19 mouse cellular contexts compared by ENCODE assay signal in genomic region chr8:77670612-77671363, GRCm38 (mm10). TPM values are rescaled to one million over a fixed set of nuclear protein-coding genes. Genes with fewer than 3 reads are reported as not detected.
A peak's percentile ranks its signal among the peaks of the same experiment; 100 is the strongest.
DNase-seq lines count a peak whose midpoint lies in the region; ATAC-seq lines count a peak whose summit lies in the region.
"Had no signal": no experiment of that assay in that cellular context is flagged by ENCODE, and none has a peak within 500 bp of the region (broad histone marks: within the 10 kb centered on the region; RNA-seq: fewer than 3 reads in every experiment).

No protein-coding gene starts in this region.

- WGBS in forebrain, embryonic 10.5 days = 94% methylated on average over 4 of the region's 4 CpGs
- 90% methylated on average over 4 of the region's 4 CpGs for WGBS in forebrain, embryonic 11.5 days
- 60% methylated on average over 4 of the region's 4 CpGs for WGBS in heart, embryonic 14.5 days
- WGBS in forebrain, embryonic 14.5 days = 85% methylated on average over 4 of the region's 4 CpGs
- WGBS in limb, embryonic 13.5 days = 57% methylated on average over 4 of the region's 4 CpGs

- no peak overlapping the region for H3K4me2 ChIP-seq in forebrain, embryonic 11.5 days (ENCODE audit: low read depth, low read length, severe bottlenecking)
- peak overlapping the region; percentile 6; the same call in 1 of the 2 replicates for H3K4me2 ChIP-seq in heart, embryonic 14.5 days (ENCODE audit: low read length)
- no peak overlapping the region for H3K4me2 ChIP-seq in forebrain, embryonic 14.5 days (ENCODE audit: low read length)
- no peak overlapping the region for H3K4me2 ChIP-seq in limb, embryonic 13.5 days (replicated peaks)
- H3K4me2 ChIP-seq: hindbrain, embryonic 14.5 days; neural tube, embryonic 15.5 days had no signal

- peak overlapping the region; percentile 70; the same call in 1 of the 2 replicates for H3K27ac ChIP-seq in forebrain, embryonic 10.5 days
- no peak overlapping the region for H3K27ac ChIP-seq in forebrain, embryonic 11.5 days (ENCODE audit: low read depth, low read length)
- H3K27ac ChIP-seq in heart, embryonic 14.5 days (replicated peaks in 1 of 2; ENCODE audit: control insufficient read depth in 1 of 2, insufficient read depth in 1 of 2, low read depth in 2 of 2, low read length in 2 of 2) = peak overlapping the region; percentile 58 to 74
- no peak overlapping the region for H3K27ac ChIP-seq in forebrain, embryonic 14.5 days (ENCODE audit: low read depth, low read length)
- peak overlapping the region; percentile 22; the same call in 1 of the 2 replicates for H3K27ac ChIP-seq in limb, embryonic 13.5 days
- H3K27ac ChIP-seq: hindbrain, embryonic 14.5 days; neural tube, embryonic 15.5 days had no signal

- H3K4me3 ChIP-seq in forebrain, embryonic 10.5 days = no peak overlapping the region
- no peak overlapping the region for H3K4me3 ChIP-seq in forebrain, embryonic 11.5 days (ENCODE audit: low read depth, low read length)
- H3K4me3 ChIP-seq in heart, embryonic 14.5 days (ENCODE audit: control insufficient read depth in 1 of 2, insufficient read depth in 1 of 2, low read depth in 1 of 2, low read length in 2 of 2) = no peak overlapping the region
- no peak overlapping the region for H3K4me3 ChIP-seq in forebrain, embryonic 14.5 days (ENCODE audit: low read depth, low read length)
- no peak overlapping the region for H3K4me3 ChIP-seq in limb, embryonic 13.5 days
- H3K4me3 ChIP-seq: erythroblast, embryonic 14.5 days; neural tube, embryonic 15.5 days had no signal

- no peaks in the 10 kb centered on the region for H3K36me3 ChIP-seq in forebrain, embryonic 10.5 days (replicated peaks)
- H3K36me3 ChIP-seq in forebrain, embryonic 11.5 days (ENCODE audit: control insufficient read depth, insufficient read depth, low read length) = no peaks in the 10 kb centered on the region
- peaks cover 77% of the 10 kb centered on the region for H3K36me3 ChIP-seq in heart, embryonic 14.5 days (ENCODE audit: control insufficient read depth, insufficient read depth, low read length)
- H3K36me3 ChIP-seq in forebrain, embryonic 14.5 days (ENCODE audit: control insufficient read depth, insufficient read depth, low read length) = no peaks in the 10 kb centered on the region
- peaks cover 39% of the 10 kb centered on the region for H3K36me3 ChIP-seq in limb, embryonic 13.5 days
- H3K36me3 ChIP-seq: neural tube, embryonic 15.5 days had no signal

- no peak for DNase-seq in forebrain, embryonic 10.5 days (ENCODE audit: extremely low spot score, low spot score)
- DNase-seq in forebrain, embryonic 11.5 days (ENCODE audit: low spot score) = no peak
- no peak for DNase-seq in heart, adult 18-20 months
- no peak for DNase-seq in forebrain, embryonic 14.5 days (ENCODE audit: low spot score)
- no peak for DNase-seq in urinary bladder, adult 2 months (ENCODE audit: low spot score)
- DNase-seq: cerebellum, adult 11 months; gastrocnemius, postnatal 10 days; kidney, postnatal 25 days; lung, adult 18-20 months; right cerebral cortex, adult 18-20 months had no signal

- no peaks in the 10 kb centered on the region for H3K9me3 ChIP-seq in forebrain, embryonic 10.5 days
- no peaks in the 10 kb centered on the region for H3K9me3 ChIP-seq in forebrain, embryonic 11.5 days (ENCODE audit: control insufficient read depth, low read length)
- no peaks in the 10 kb centered on the region for H3K9me3 ChIP-seq in heart, embryonic 14.5 days (ENCODE audit: control insufficient read depth, low read length)
- no peaks in the 10 kb centered on the region for H3K9me3 ChIP-seq in forebrain, embryonic 14.5 days (replicated peaks; ENCODE audit: control insufficient read depth, low read length)
- no peaks in the 10 kb centered on the region for H3K9me3 ChIP-seq in limb, embryonic 13.5 days
- H3K9me3 ChIP-seq: neural tube, embryonic 15.5 days had no signal

- H3K4me1 ChIP-seq in forebrain, embryonic 10.5 days = peaks cover 11% of the 10 kb centered on the region; the same call in 1 of the 2 replicates
- H3K4me1 ChIP-seq in forebrain, embryonic 11.5 days (replicated peaks; ENCODE audit: control insufficient read depth, insufficient read depth, low read length) = no peaks in the 10 kb centered on the region
- peaks cover 8 to 25% of the 10 kb centered on the region in 2 experiments for H3K4me1 ChIP-seq in heart, embryonic 14.5 days (ENCODE audit: control insufficient read depth in 2 of 2, insufficient read depth in 2 of 2, low read length in 2 of 2)
- no peaks in the 10 kb centered on the region for H3K4me1 ChIP-seq in forebrain, embryonic 14.5 days (ENCODE audit: control insufficient read depth, insufficient read depth, low read length)
- peaks cover 17% of the 10 kb centered on the region for H3K4me1 ChIP-seq in limb, embryonic 13.5 days
- H3K4me1 ChIP-seq: neural tube, embryonic 15.5 days had no signal

- no peak overlapping the region for H3K9ac ChIP-seq in forebrain, embryonic 11.5 days (ENCODE audit: low read length)
- H3K9ac ChIP-seq in heart, embryonic 14.5 days (ENCODE audit: low read length) = peak overlapping the region; percentile 21; the same call in 1 of the 2 replicates
- no peak overlapping the region for H3K9ac ChIP-seq in forebrain, embryonic 14.5 days (ENCODE audit: low read length)
- H3K9ac ChIP-seq in limb, embryonic 13.5 days = no peak overlapping the region
- H3K9ac ChIP-seq: hindbrain, embryonic 14.5 days; neural tube, embryonic 15.5 days had no signal

- no peaks in the 10 kb centered on the region for H3K27me3 ChIP-seq in forebrain, embryonic 10.5 days (ENCODE audit: poor library complexity, severe bottlenecking)
- H3K27me3 ChIP-seq in forebrain, embryonic 11.5 days (ENCODE audit: control insufficient read depth, insufficient read depth, low read length) = no peaks in the 10 kb centered on the region
- H3K27me3 ChIP-seq in heart, embryonic 14.5 days (ENCODE audit: control insufficient read depth, insufficient read depth, low read length) = no peaks in the 10 kb centered on the region
- no peaks in the 10 kb centered on the region for H3K27me3 ChIP-seq in forebrain, embryonic 14.5 days (replicated peaks; ENCODE audit: control insufficient read depth, insufficient read depth, low read length)
- no peaks in the 10 kb centered on the region for H3K27me3 ChIP-seq in limb, embryonic 13.5 days
- H3K27me3 ChIP-seq: CH12.LX; neural tube, embryonic 15.5 days had no signal

- no peak for ATAC-seq in forebrain, embryonic 11.5 days (replicated peaks; ENCODE audit: low FRiP score)
- no peak for ATAC-seq in heart, embryonic 14.5 days (ENCODE audit: insufficient number of reproducible peaks, insufficient read depth, low FRiP score, low read depth)
- ATAC-seq in forebrain, embryonic 14.5 days = peak; percentile 23; the same call in 1 of the 2 replicates
- no peak for ATAC-seq in limb, embryonic 13.5 days (ENCODE audit: low FRiP score, low read depth)
- ATAC-seq in granulocyte monocyte progenitor cell, adult 5-6 weeks (replicated peaks; ENCODE audit: poor library complexity, severe bottlenecking) = no peak
- ATAC-seq: activated CD4-positive, CD25-positive, alpha-beta regulatory T cell, adult 4 months; intestine, postnatal 0 days had no signal

RNA-seq across cellular contexts. Expression of gene Ednra, which starts 53.5 kb away (rescaled TPM):
- polyA plus RNA-seq in forebrain, embryonic 10.5 days (2016; fragmentation: Nextera tagmentation; extraction: Ambion mirVana) = 19.8 and 21.5 TPM in 2 replicates
- polyA plus RNA-seq in forebrain, embryonic 11.5 days (2014; fragmentation: Nextera tagmentation; extraction: Ambion mirVana) = 17.7 and 21.8 TPM in 2 replicates
- 47.3 and 49.0 TPM in 2 replicates for polyA plus RNA-seq in heart, embryonic 14.5 days (2014; fragmentation: Nextera tagmentation; extraction: Ambion mirVana)
- 10 to 100 TPM; 42.7 to 51.6 TPM for total RNA-seq in heart, adult 18-20 months (2021)
- 4.1 and 4.4 TPM in 2 replicates for polyA plus RNA-seq in forebrain, embryonic 14.5 days (2014; fragmentation: Nextera tagmentation; extraction: Ambion mirVana)
- polyA plus RNA-seq in limb, embryonic 13.5 days (2015; fragmentation: Nextera tagmentation; extraction: Ambion mirVana) = 37.5 and 42.2 TPM in 2 replicates
- 10.1 and 12.0 TPM in 2 replicates for polyA plus RNA-seq in urinary bladder, adult 2 months (2012; rRNA removed)
- total RNA-seq in granulocyte monocyte progenitor cell, adult 5-6 weeks (2014; fragmentation: Nextera tagmentation) = not detected in 2 replicates
- 0.82 TPM in 1 of 2 replicates, not detected in the other for total RNA-seq in granulocyte monocyte progenitor cell, adult 5-6 weeks (2017)
- polyA plus RNA-seq: activated CD4-positive, CD25-positive, alpha-beta regulatory T cell, adult 4 months; erythroblast, embryonic 14.5 days had no signal

Comparison
In these comparisons a context has a peak if more than half of its experiments do, and no peak if none do; other contexts are left out.
1. H3K27ac ChIP-seq: peak in forebrain, embryonic 10.5 days (single experiment), heart, embryonic 14.5 days (2 of 2) and limb, embryonic 13.5 days (single experiment); none in forebrain, embryonic 11.5 days (single experiment) and forebrain, embryonic 14.5 days (single experiment).